Mouse (Mus musculus) olfactory bulb, adult 2 months (tissue): Measurements from ENCODE around the gene Myo3b.

Source experiments
- CTCF ChIP-seq: fragments of 200-500 bp; IDR thresholded peaks from 2 replicates; pipeline ENCODE4 v1.5.1; 2012; ENCODE audit warnings: low read depth, mild to moderate bottlenecking, low read length, moderate library complexity; ENCODE audit not compliant: insufficient read depth
- POLR2A ChIP-seq: fragments of 200-500 bp; IDR thresholded peaks from 2 replicates; pipeline ENCODE4 v1.6.1; 2012; ENCODE audit warnings: mild to moderate bottlenecking, low read depth, low read length, moderate library complexity; ENCODE audit not compliant: insufficient read depth

- TF ChIP-seq POLR2A (no peak), CTCF (no peak)
These were observed 14.9 kb downstream of the Myo3b start for GRCm38 (mm10) chr2:70053803-70054202.
